Mouse (Mus musculus) midbrain, embryonic 14.5 days (tissue): ENCODE measurements around the gene H13. TPM values are rescaled to one million over a fixed set of nuclear protein-coding genes. Genes with fewer than 3 reads are reported as not detected.
A peak's percentile ranks its signal among the peaks of the same experiment; 100 is the strongest.

ENCODE experiments used
- ATAC-seq: fragments of 200-750 bp; cut with Nextera tagmentation; 2 replicates; pipeline ENCODE4 v1.8.0; 2017; ENCODE audit warnings: moderate number of reproducible peaks, moderate library complexity; ENCODE audit not compliant: low FRiP score, low TSS enrichment
- DNase-seq: peaks from one replicate; pipeline ENCODE4 v3.0.0-alpha.2; 2015
- H3K27ac ChIP-seq: fragments of 300-500 bp; sonication (generic); replicated peaks from 2 replicates; pipeline ENCODE4 v1.5.1; 2014; ENCODE audit warnings: mild to moderate bottlenecking, low read depth, low read length, moderate library complexity
- H3K27me3 ChIP-seq: fragments of 300-500 bp; sonication (generic); 2 replicates; pipeline ENCODE4 v1.6.1; 2014; ENCODE audit warnings: low read length, control low read depth, mixed read lengths; ENCODE audit not compliant: control insufficient read depth, insufficient read depth
- H3K36me3 ChIP-seq: fragments of 300-500 bp; sonication (generic); 2 replicates; pipeline ENCODE4 v1.6.1; 2014; ENCODE audit warnings: low read length, control low read depth; ENCODE audit not compliant: control insufficient read depth, insufficient read depth
- H3K4me1 ChIP-seq: fragments of 300-500 bp; sonication (generic); 2 replicates; pipeline ENCODE4 v1.6.1; 2014; ENCODE audit warnings: mild to moderate bottlenecking, antibody characterized with exemption, low read length, control low read depth; ENCODE audit not compliant: control insufficient read depth, insufficient read depth
- H3K4me2 ChIP-seq: fragments of 300-500 bp; sonication (generic); 2 replicates; pipeline ENCODE4 v1.6.1; 2014; ENCODE audit warnings: mild to moderate bottlenecking, low read length, moderate library complexity
- H3K4me3 ChIP-seq: fragments of 300-500 bp; sonication (generic); replicated peaks from 2 replicates; pipeline ENCODE4 v1.5.1; 2014; ENCODE audit warnings: low read depth, low read length
- H3K9ac ChIP-seq: fragments of 300-500 bp; sonication (generic); replicated peaks from 2 replicates; pipeline ENCODE4 v1.6.1; 2014; ENCODE audit warnings: mild to moderate bottlenecking, low read length, moderate library complexity
- H3K9me3 ChIP-seq: fragments of 300-500 bp; sonication (generic); 2 replicates; pipeline ENCODE4 v1.6.1; 2016; ENCODE audit warnings: low read length, control low read depth, mixed read lengths; ENCODE audit not compliant: control insufficient read depth
- WGBS: fragments of 180-500 bp; shearing (Covaris S2); extraction: QIAGEN DNeasy Blood & Tissue Kit; methylation state at CpG from one replicate; pipeline ENCODE4 v1.1.7; 2014; 5-methylcytosine and 5-hydroxymethylcytosine counted together
- polyA plus RNA-seq: library from polyadenylated mRNA; unstranded; fragments of >200 nt; fragmentation: Nextera tagmentation; extraction: Ambion mirVana; gene quantifications from 2 replicates; pipeline ENCODE4 v1.2.1, GENCODE M21; 2014

The H13 gene
- polyA plus RNA-seq, 1 experiment from 2014 or later, result 177 TPM

DNA sequence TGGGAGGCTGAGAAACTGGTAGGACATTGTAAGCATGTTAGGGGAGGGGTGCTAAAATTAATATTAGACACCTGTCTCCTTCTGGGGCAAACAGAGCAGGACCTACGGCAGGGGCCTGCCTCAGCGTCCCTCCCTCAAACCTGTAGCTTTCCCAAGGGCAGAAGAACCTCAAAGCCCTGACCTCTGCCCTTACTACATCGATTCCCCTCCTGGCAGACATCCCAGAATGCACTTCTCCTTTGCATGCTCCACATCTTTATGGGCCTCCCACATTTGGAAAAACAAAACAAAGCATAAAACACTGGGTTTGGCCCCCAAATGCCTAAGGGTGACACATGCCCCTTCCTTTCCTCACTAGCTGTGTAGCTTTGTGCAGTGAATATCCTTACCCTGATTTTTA lies 40.0 kb upstream of the H13 start:
- Histone ChIP-seq H3K4me2 (no peak overlapping the region), H3K27ac (no peak overlapping the region), H3K36me3 (no peaks in the 10 kb centered on the region), H3K27me3 (peaks cover 29% of the 10 kb centered on the region; the same call in 1 of the 2 replicates), H3K4me3 (no peak overlapping the region), H3K4me1 (peaks cover 16% of the 10 kb centered on the region), H3K9me3 (no peaks in the 10 kb centered on the region), H3K9ac (no peak overlapping the region)
- ATAC-seq (no peak), DNase-seq (no peak)
- 62% methylated on average over 3 of the region's 3 CpGs for WGBS

DNA sequence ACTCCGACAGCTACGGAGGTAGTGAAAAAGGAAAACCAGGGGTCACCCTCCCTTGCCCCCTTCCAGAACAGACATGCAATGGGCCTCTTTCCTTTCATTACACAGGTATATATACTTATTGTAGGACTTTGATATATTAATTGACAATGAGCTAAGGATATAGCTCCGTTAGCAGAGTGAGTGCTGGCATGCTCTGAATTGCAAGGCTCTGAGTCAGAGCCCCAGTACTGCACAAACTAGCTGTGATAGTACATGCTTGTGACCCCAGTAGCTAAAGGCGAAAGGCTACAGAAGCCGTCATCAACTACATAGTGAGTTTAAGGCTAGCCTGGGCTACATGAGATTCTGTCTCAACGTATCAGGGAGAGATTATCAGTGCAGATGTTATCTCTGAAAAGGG lies 39.4 kb upstream of the H13 start:
- Histone ChIP-seq H3K27me3 (peaks cover 29% of the 10 kb centered on the region; the same call in 1 of the 2 replicates), H3K9me3 (no peaks in the 10 kb centered on the region)

DNA sequence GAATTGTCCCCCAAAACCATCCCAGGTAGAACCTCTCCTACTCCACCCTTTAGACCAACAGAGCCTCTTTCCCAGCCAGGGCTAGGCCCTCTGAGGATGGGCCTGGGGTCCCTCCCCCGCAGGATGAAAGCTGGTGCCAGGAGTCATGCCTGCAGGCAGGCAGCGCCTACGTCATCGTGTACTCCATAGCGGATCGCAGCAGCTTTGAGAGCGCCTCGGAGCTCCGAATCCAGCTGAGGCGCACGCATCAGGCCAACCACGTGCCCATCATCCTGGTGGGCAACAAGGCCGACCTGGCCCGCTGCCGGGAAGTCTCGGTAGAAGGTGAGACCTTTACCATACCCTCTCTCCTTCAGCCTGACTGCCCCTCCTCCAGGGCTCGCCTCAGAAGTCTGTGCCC lies 35.9 kb upstream of the H13 start:
- DNase-seq (peak; percentile 53), ATAC-seq (no peak)
- no peaks in the 10 kb centered on the region for H3K36me3 ChIP-seq
- H3K4me3 ChIP-seq, result no peak overlapping the region
- no peak overlapping the region for H3K9ac ChIP-seq
- no peak overlapping the region for H3K27ac ChIP-seq
- H3K9me3 ChIP-seq, result no peaks in the 10 kb centered on the region
- H3K27me3 ChIP-seq, result 0 out of 2 replicates have a peak, but pooled peaks cover 3% of the 10 kb centered on the region
- H3K4me2 ChIP-seq, result peak overlapping the region; percentile 19; the same call in 1 of the 2 replicates
- H3K4me1 ChIP-seq, result no peaks in the 10 kb centered on the region
- 48% methylated on average over 17 of the region's 17 CpGs for WGBS

More for the DNA sequence above, 39.4 kb upstream of the H13 start:
- DNase-seq (no peak), ATAC-seq (no peak)
- H3K4me3 ChIP-seq, result no peak overlapping the region
- H3K4me1 ChIP-seq, result peaks cover 16% of the 10 kb centered on the region
- WGBS, result 88% methylated on average over 6 of the region's 6 CpGs
- H3K36me3 ChIP-seq, result no peaks in the 10 kb centered on the region
- no peak overlapping the region for H3K9ac ChIP-seq
- H3K27ac ChIP-seq, result no peak overlapping the region
- H3K4me2 ChIP-seq, result no peak overlapping the region

DNA sequence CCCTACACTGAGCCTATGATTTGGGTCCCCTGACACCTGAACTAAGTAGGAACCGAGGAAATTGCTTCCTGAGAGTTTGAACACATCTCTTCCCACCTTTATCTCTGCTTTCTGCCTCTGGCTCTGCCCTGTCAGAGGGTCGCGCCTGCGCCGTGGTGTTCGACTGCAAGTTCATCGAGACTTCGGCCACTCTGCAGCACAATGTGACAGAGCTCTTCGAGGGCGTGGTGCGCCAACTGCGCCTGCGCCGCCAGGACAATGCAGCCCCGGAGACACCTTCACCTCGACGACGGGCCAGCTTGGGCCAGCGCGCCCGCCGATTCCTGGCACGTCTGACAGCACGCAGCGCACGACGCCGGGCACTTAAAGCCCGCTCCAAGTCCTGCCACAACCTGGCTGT lies 35.0 kb upstream of the H13 start:
- no peak overlapping the region for H3K4me2 ChIP-seq
- no peak for DNase-seq
- H3K36me3 ChIP-seq, result no peaks in the 10 kb centered on the region
- H3K9me3 ChIP-seq, result no peaks in the 10 kb centered on the region
- no peak overlapping the region for H3K9ac ChIP-seq
- WGBS, result 81% methylated on average over 29 of the region's 29 CpGs
- no peak for ATAC-seq
- no peak overlapping the region for H3K4me3 ChIP-seq
- H3K27ac ChIP-seq, result no peak overlapping the region
- H3K27me3 ChIP-seq, result 0 out of 2 replicates have a peak, but pooled peaks cover under 1% of the 10 kb centered on the region
- peaks cover under 1% of the 10 kb centered on the region; the same call in 1 of the 2 replicates for H3K4me1 ChIP-seq

- WGBS, result 75% methylated on average over 23 of the region's 23 CpGs
Measured at GRCm38 (mm10) chr2:152636246-152637005, 32.8 kb upstream of the H13 start.

GRCm38 (mm10) chr2:152637006-152637322 lies 32.3 kb upstream of the H13 start:
- ATAC-seq (no peak), DNase-seq (no peak)
- H3K9ac ChIP-seq, result no peak overlapping the region
- 90% methylated on average over 6 of the region's 6 CpGs for WGBS
- H3K9me3 ChIP-seq, result no peaks in the 10 kb centered on the region
- H3K4me3 ChIP-seq, result no peak overlapping the region
- no peak overlapping the region for H3K27ac ChIP-seq
- H3K27me3 ChIP-seq, result no peaks in the 10 kb centered on the region
- no peak overlapping the region for H3K4me2 ChIP-seq
- no peaks in the 10 kb centered on the region for H3K36me3 ChIP-seq
- peaks cover 7% of the 10 kb centered on the region; the same call in 1 of the 2 replicates for H3K4me1 ChIP-seq

More at GRCm38 (mm10) chr2:152636246-152637005, 32.8 kb upstream of the H13 start:
- Histone ChIP-seq H3K27me3 (no peaks in the 10 kb centered on the region), H3K4me3 (no peak overlapping the region), H3K9me3 (no peaks in the 10 kb centered on the region), H3K4me2 (no peak overlapping the region), H3K36me3 (no peaks in the 10 kb centered on the region), H3K4me1 (peaks cover 7% of the 10 kb centered on the region; the same call in 1 of the 2 replicates), H3K9ac (no peak overlapping the region), H3K27ac (no peak overlapping the region)
- no peak for DNase-seq
- no peak for ATAC-seq

GRCm38 (mm10) chr2:152637381-152637780 lies 31.9 kb upstream of the H13 start:
- Histone ChIP-seq H3K4me3 (no peak overlapping the region), H3K27ac (no peak overlapping the region), H3K9ac (no peak overlapping the region), H3K36me3 (no peaks in the 10 kb centered on the region), H3K27me3 (no peaks in the 10 kb centered on the region), H3K4me1 (peaks cover 7% of the 10 kb centered on the region; the same call in 1 of the 2 replicates), H3K9me3 (no peaks in the 10 kb centered on the region), H3K4me2 (no peak overlapping the region)
- ATAC-seq, result no peak
- no peak for DNase-seq
- WGBS, result 91% methylated on average over 4 of the region's 4 CpGs

- Histone ChIP-seq H3K9me3 (no peaks in the 10 kb centered on the region), H3K36me3 (no peaks in the 10 kb centered on the region), H3K9ac (no peak overlapping the region), H3K27ac (no peak overlapping the region), H3K4me2 (no peak overlapping the region), H3K27me3 (no peaks in the 10 kb centered on the region), H3K4me1 (peaks cover 7% of the 10 kb centered on the region; the same call in 1 of the 2 replicates), H3K4me3 (no peak overlapping the region)
- 55% methylated on average over 6 of the region's 6 CpGs for WGBS
- ATAC-seq (no peak), DNase-seq (no peak)
Measured at GRCm38 (mm10) chr2:152638865-152639264, 30.4 kb upstream of the H13 start.
